Mouse (Mus musculus) midbrain, postnatal 0 days (tissue): ENCODE data around the gene Prmt2. TPM values are rescaled to one million over a fixed set of nuclear protein-coding genes. Genes with fewer than 3 reads are reported as not detected.
A peak's percentile ranks its signal among the peaks of the same experiment; 100 is the strongest.

ENCODE experiments used
- ATAC-seq: fragments of 200-750 bp; cut with Nextera tagmentation; 2 replicates; pipeline ENCODE4 v1.8.0; 2017; ENCODE audit warnings: moderate number of reproducible peaks, mild to moderate bottlenecking, moderate TSS enrichment, moderate library complexity; ENCODE audit not compliant: low FRiP score
- DNase-seq: peaks from one replicate; pipeline ENCODE4 v3.0.0-alpha.2; 2015; ENCODE audit warnings: low spot score
- H3K27ac ChIP-seq: fragments of 300-500 bp; sonication (generic); 2 replicates; pipeline ENCODE4 v1.5.1; 2014; ENCODE audit warnings: low read depth, mild to moderate bottlenecking, low read length, mixed read lengths
- H3K27me3 ChIP-seq: fragments of 300-500 bp; sonication (generic); 2 replicates; pipeline ENCODE4 v1.6.1; 2014; ENCODE audit warnings: low read length, control low read depth, mixed read lengths; ENCODE audit not compliant: insufficient read depth
- H3K36me3 ChIP-seq: fragments of 300-500 bp; sonication (generic); 2 replicates; pipeline ENCODE4 v1.6.1; 2014; ENCODE audit warnings: low read length, control low read depth, mixed read lengths; ENCODE audit not compliant: insufficient read depth
- H3K4me1 ChIP-seq: fragments of 300-500 bp; sonication (generic); 2 replicates; pipeline ENCODE4 v1.6.1; 2014; ENCODE audit warnings: mild to moderate bottlenecking, control low read depth, antibody characterized with exemption, low read length, mixed read lengths; ENCODE audit not compliant: insufficient read depth
- H3K4me2 ChIP-seq: fragments of 300-500 bp; sonication (generic); 2 replicates; pipeline ENCODE4 v1.6.1; 2014; ENCODE audit warnings: low read depth, mild to moderate bottlenecking, low read length, mixed read lengths; ENCODE audit not compliant: poor library complexity, severe bottlenecking
- H3K4me3 ChIP-seq: fragments of 300-500 bp; sonication (generic); 2 replicates; pipeline ENCODE4 v1.5.1; 2014; ENCODE audit warnings: low read depth, mild to moderate bottlenecking, low read length, moderate library complexity
- H3K9ac ChIP-seq: fragments of 300-500 bp; sonication (generic); replicated peaks from 2 replicates; pipeline ENCODE4 v1.6.1; 2014; ENCODE audit warnings: mild to moderate bottlenecking, low read length, moderate library complexity, mixed read lengths; ENCODE audit not compliant: poor library complexity, severe bottlenecking
- H3K9me3 ChIP-seq: fragments of 300-500 bp; sonication (generic); 2 replicates; pipeline ENCODE4 v1.6.1; 2016; ENCODE audit warnings: low read length, control low read depth
- CTCF ChIP-seq: IDR thresholded peaks from 2 replicates; pipeline ENCODE4 v1.5.1; 2016; ENCODE audit warnings: antibody characterized with exemption, mild to moderate bottlenecking
- WGBS: fragments of 180-500 bp; shearing (Covaris S2); extraction: QIAGEN DNeasy Blood & Tissue Kit; methylation state at CpG from one replicate; pipeline ENCODE4 v1.1.7; 2014; 5-methylcytosine and 5-hydroxymethylcytosine counted together
- polyA plus RNA-seq: library from polyadenylated mRNA; unstranded; fragments of >200 nt; fragmentation: Nextera tagmentation; extraction: Ambion mirVana; gene quantifications from 2 replicates; pipeline ENCODE4 v1.2.1, GENCODE M21; 2015
- total RNA-seq: library from RNA; depleted of rRNA; stranded (reverse); fragments of >200 nt; gene quantifications from 2 replicates; pipeline ENCODE4 v1.2.3, GENCODE M21; 2014

The Prmt2 gene
- total and polyA plus RNA-seq, 2 experiments from 2014 or later = 174 to 326 TPM

DNA sequence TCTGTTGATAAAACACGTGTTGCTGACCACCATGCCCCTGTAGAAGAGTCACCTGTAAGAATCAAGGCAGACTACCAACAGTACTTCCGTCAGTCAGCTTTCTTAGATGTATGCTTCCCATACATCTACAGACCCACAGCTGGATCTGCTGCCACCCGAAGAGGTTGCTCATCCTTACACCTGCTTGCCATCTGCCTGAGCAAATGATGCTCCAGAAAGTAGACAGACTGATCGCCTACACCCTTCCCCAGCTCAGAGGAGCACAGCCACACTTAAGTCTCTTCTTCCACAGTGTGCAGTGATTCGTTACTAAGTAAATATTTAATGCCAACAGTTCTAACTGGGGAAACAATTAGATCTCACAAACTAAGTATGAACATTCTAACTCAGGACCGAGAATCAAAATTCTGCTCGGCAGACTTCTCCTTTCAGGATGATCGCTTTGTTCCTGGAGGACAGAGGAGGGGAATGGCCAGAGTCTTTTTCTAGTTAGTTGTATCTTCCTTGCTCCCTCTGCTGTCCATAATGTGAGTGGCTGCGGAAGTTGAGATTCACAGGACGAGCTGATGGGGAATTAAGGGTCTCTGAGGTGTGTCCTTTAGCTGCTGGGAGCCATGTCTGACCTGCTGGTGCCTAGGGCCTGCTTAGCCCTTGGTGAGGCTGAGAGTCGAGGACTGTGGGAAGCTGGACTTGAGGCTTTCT lies 22.8 kb upstream of the Prmt2 start:
- Histone ChIP-seq H3K9me3 (no peaks in the 10 kb centered on the region), H3K4me1 (no peaks in the 10 kb centered on the region), H3K4me3 (no peak overlapping the region), H3K9ac (no peak overlapping the region), H3K36me3 (peaks cover 23% of the 10 kb centered on the region), H3K27me3 (no peaks in the 10 kb centered on the region), H3K27ac (no peak overlapping the region), H3K4me2 (no peak overlapping the region)
- TF ChIP-seq CTCF = peak; percentile 74
- DNase-seq (peak; percentile 63), ATAC-seq (no peak)
- 49% methylated on average over 11 of the region's 11 CpGs for WGBS

DNA sequence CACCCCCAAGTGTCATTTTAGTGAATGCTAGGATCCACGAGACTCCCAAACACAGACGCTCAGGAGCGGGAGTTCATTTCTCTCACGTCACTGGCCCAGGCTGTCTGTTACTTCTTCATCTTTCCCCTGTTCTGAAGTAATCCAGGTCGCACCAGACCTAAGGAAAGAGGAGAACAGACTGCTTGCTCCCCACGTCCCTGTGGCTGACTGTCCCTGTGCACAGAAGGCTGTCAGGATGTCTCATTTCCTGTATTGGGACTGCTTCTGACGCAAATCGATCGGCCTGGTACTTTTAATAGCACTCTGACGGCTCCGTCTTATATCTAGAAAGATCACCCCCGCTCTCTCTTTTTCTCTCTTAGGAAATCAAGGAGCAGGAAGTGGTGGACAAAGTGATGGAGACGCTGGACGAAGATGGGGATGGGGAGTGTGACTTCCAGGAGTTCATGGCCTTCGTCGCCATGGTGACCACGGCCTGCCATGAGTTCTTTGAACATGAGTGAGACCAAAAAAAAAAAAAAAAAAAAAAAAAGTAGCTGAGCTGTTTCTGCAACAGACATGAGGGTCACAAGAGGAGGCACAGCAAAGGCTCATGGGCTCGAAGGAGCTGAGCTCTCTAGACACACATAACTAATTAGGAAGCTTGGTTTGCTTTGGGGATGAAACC lies 22.0 kb upstream of the Prmt2 start:
- 70% methylated on average over 18 of the region's 18 CpGs for WGBS
- no peak overlapping the region for H3K9ac ChIP-seq
- no peak for TF ChIP-seq CTCF

DNA sequence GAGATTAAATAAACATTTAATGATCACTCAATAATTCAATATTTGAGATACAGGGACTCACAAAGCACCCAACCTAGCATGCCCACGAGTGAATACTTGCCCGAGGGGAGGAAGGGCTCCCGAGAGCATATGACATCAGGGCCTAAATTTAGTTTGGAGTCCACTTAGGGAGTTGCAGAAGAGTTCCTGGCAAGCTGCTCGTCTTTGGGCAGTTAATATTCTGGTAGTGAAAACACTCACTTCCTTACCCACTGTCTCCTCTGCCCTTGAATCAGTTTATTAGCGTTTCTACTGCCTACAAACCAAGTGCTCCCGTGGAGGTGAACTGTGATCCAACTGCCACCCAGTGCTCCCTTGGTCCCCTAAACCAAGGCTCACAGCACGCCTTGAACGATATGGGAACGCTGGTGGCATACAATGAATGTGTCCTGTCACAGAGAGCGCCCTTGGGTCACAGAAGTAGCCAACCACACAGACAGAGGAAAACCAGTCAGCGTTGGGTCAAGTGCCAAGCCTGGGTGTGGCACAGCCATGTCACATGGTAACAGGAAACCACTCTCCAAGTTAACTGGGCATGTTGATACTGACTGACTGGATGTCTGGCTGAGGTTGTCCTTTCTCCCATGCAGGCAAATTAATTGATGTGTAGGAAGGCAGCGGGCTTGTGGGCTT lies 20.2 kb upstream of the Prmt2 start:
- 81% methylated on average over 12 of the region's 12 CpGs for WGBS
- TF ChIP-seq CTCF = no peak
- Histone ChIP-seq H3K27me3 (no peaks in the 10 kb centered on the region), H3K4me2 (no peak overlapping the region), H3K27ac (no peak overlapping the region), H3K4me3 (no peak overlapping the region), H3K9me3 (no peaks in the 10 kb centered on the region), H3K4me1 (no peaks in the 10 kb centered on the region), H3K36me3 (peaks cover 5% of the 10 kb centered on the region; the same call in 1 of the 2 replicates), H3K9ac (no peak overlapping the region)
- ATAC-seq (no peak), DNase-seq (peak; percentile 24)

More for the DNA sequence above, 22.0 kb upstream of the Prmt2 start:
- DNase-seq (no peak), ATAC-seq (no peak)
- H3K27ac ChIP-seq = no peak overlapping the region
- no peaks in the 10 kb centered on the region for H3K4me1 ChIP-seq
- peaks cover 16% of the 10 kb centered on the region for H3K36me3 ChIP-seq
- no peaks in the 10 kb centered on the region for H3K27me3 ChIP-seq
- no peak overlapping the region for H3K4me2 ChIP-seq
- H3K9me3 ChIP-seq = no peaks in the 10 kb centered on the region
- no peak overlapping the region for H3K4me3 ChIP-seq

DNA sequence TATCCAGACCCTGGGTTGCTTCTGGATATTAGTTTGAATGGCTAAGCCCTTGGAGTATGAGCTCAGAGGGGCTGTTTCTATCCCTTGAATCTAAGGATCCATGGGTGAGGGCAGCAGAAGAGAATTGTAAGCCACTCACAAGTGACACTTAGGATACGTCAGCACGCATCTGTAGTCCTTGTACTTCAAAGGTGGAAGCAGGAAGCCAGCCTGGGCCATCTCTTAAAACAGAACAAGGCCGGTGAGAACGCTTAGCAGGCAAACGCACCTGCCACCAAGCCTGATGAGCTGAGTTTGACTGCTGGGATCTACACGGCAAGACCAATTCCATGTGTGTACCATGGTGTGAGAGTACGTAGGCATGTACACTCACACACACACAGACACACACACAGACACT lies 19.6 kb upstream of the Prmt2 start:
- H3K9me3 ChIP-seq = no peaks in the 10 kb centered on the region
- H3K27me3 ChIP-seq = no peaks in the 10 kb centered on the region
- ATAC-seq = no peak
- WGBS = 91% methylated on average over 7 of the region's 7 CpGs
- no peak overlapping the region for H3K9ac ChIP-seq
- no peak for DNase-seq
- TF ChIP-seq CTCF = no peak
- H3K4me2 ChIP-seq = no peak overlapping the region
- H3K36me3 ChIP-seq = peaks cover 2% of the 10 kb centered on the region; the same call in 1 of the 2 replicates
- no peak overlapping the region for H3K4me3 ChIP-seq
- no peaks in the 10 kb centered on the region for H3K4me1 ChIP-seq
- no peak overlapping the region for H3K27ac ChIP-seq

DNA sequence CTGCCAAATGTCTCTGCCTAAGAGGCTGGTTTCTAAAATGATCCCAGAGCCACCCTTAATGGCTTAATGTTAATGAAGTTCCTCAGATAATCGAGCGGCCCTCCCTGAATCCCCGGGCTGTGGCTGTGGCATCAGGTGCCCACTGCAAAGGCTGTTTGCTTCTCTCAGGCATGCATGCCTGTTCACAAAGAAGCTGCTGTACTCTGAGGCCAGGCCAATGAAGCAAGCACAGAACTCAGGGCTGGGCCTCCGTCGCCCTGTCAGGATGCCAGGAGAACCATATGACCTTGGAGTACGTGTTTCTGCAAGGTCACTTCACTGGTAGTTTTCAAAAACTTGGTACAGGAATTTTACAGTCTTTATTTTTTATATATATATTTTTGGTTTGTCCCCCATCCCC lies 18.0 kb upstream of the Prmt2 start:
- Histone ChIP-seq H3K4me3 (no peak overlapping the region), H3K36me3 (no peaks in the 10 kb centered on the region), H3K4me2 (no peak overlapping the region), H3K27me3 (no peaks in the 10 kb centered on the region), H3K9ac (no peak overlapping the region), H3K9me3 (no peaks in the 10 kb centered on the region), H3K27ac (no peak overlapping the region), H3K4me1 (no peaks in the 10 kb centered on the region)
- no peak for TF ChIP-seq CTCF
- 65% methylated on average over 6 of the region's 6 CpGs for WGBS
- DNase-seq (peak; percentile 21), ATAC-seq (no peak)

DNA sequence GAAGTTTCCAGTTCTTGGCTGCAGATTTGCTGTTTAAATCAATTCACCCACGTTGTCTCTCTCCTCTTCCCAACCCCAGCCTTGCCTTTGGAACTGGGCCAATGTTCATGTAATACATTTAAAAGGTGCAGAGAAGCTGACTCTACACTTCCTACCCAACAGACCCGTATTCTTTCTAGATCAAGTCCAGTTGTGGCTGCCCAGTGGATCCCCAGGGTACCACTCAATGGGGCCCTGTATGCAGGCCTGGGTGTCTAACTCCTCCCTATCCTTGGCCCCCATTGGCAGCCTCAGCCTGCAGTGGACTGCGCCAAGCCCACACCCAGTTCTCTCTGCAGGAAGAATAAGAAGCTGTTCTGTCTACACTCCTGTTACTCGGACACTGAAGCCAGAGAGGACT lies 15.9 kb upstream of the Prmt2 start, which contains the start of gene S100b:
TSS of gene S100b (plus strand) at position 318 of the 400 bp plus-strand sequence.
- WGBS = 45% methylated on average over 4 of the region's 4 CpGs
- 0 out of 2 replicates have a peak within 1 kb of the TSS, but pooled peaks have one; percentile 3 for H3K27ac ChIP-seq
- H3K4me3 ChIP-seq = no peak within 1 kb of the TSS

More for the DNA sequence above, 15.9 kb upstream of the Prmt2 start, which contains the start of gene S100b:
- no peaks in the 10 kb centered on the region for H3K27me3 ChIP-seq
- ATAC-seq (0 out of 2 replicates have a peak, but pooled peaks have one; percentile 44), DNase-seq (peak; percentile 55)
- no peak for TF ChIP-seq CTCF
- H3K9me3 ChIP-seq = no peaks in the 10 kb centered on the region
- H3K4me1 ChIP-seq = no peaks in the 10 kb centered on the region
- H3K9ac ChIP-seq = no peak within 1 kb of the TSS
- H3K36me3 ChIP-seq = no peaks in the 10 kb centered on the region
- H3K4me2 ChIP-seq = no peak within 1 kb of the TSS; the same call in 1 of the 2 replicates
